ENCODE assay signal across 7 mouse cellular contexts in the genomic region with DNA sequence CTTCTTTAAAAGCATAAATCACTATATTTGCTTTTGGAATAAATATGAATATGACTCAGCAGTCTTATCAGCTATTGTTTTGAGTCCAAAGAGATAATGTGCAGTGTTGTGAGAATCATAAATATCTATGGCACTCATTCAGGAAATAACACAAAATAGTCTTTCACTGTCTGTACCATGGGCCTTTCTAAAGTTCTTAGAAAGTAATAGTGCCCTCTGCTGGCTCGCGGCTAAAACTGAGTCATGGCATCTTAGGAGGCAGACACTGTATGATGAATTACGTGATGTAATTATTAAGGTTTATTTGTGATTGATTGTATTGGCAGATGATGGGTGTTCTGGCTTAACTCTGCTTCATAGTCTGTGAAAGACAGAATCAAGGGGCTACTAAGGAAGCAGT. TPM values are rescaled to one million over a fixed set of nuclear protein-coding genes. Genes with fewer than 3 reads are reported as not detected.
DNase-seq lines count a peak whose midpoint lies in the region; ATAC-seq and TF ChIP-seq lines count a peak whose summit lies in the region.

No protein-coding gene starts in this region.

- peak; percentile 58 for DNase-seq in 416B (ENCODE audit: low read depth)
- DNase-seq in cerebellum, adult 8-10 months: peak; percentile 64
- DNase-seq in frontal cortex, postnatal 36 days (ENCODE audit: low spot score in 2 of 2): peak; percentile 21 to 43
- DNase-seq in kidney, adult 9 months: peak; percentile 56
- DNase-seq in retina, postnatal 7 days (ENCODE audit: low read depth, low spot score): peak; percentile 46

- 15% methylated on average over 3 of the region's 3 CpGs for WGBS in limb, embryonic 13.5 days

- no peak overlapping the region for H3K4me2 ChIP-seq in limb, embryonic 13.5 days (replicated peaks)

- no peak overlapping the region for H3K4me3 ChIP-seq in E14TG2a.4 (replicated peaks; ENCODE audit: low read length)
- H3K4me3 ChIP-seq in limb, embryonic 13.5 days: no peak overlapping the region

- H3K4me1 ChIP-seq in E14TG2a.4 (replicated peaks; ENCODE audit: low read depth, low read length): no peaks in the 10 kb centered on the region
- no peaks in the 10 kb centered on the region for H3K4me1 ChIP-seq in limb, embryonic 13.5 days

- H3K9ac ChIP-seq in limb, embryonic 13.5 days: no peak overlapping the region

- peak; percentile 64; the same call in 1 of the 2 replicates for ATAC-seq in limb, embryonic 13.5 days (ENCODE audit: low FRiP score, low read depth)

- H3K27ac ChIP-seq in limb, embryonic 13.5 days: no peak overlapping the region

- H3K9me3 ChIP-seq in E14TG2a.4 (ENCODE audit: low read length): no peaks in the 10 kb centered on the region
- H3K9me3 ChIP-seq in limb, embryonic 13.5 days: no peaks in the 10 kb centered on the region

- no peaks in the 10 kb centered on the region for H3K27me3 ChIP-seq in E14TG2a.4 (ENCODE audit: insufficient read depth, low read length)
- no peaks in the 10 kb centered on the region for H3K27me3 ChIP-seq in limb, embryonic 13.5 days

- no peaks in the 10 kb centered on the region for H3K36me3 ChIP-seq in E14TG2a.4 (ENCODE audit: insufficient read depth, low read length)
- no peaks in the 10 kb centered on the region for H3K36me3 ChIP-seq in limb, embryonic 13.5 days

- TF ChIP-seq CTCF in E14TG2a.4 (conservative IDR thresholded peaks at IDR 0.05; ENCODE audit: low read length): peak; percentile 58

RNA-seq across cellular contexts. Expression of gene Gprin3, which starts 57.5 kb away (rescaled TPM):
- polyA plus RNA-seq in limb, embryonic 13.5 days (2015; fragmentation: Nextera tagmentation; extraction: Ambion mirVana): 1.0 and 1.3 TPM in 2 replicates
